Mouse (Mus musculus) T-helper 1 cell (primary cell): ENCODE data around the gene Ndufa6.
"Not testable (repeated sequence)": the region's sequence is repeated elsewhere in the genome, so short reads cannot be mapped to it uniquely, and the experiment has no call there.

Experiments
- in situ Hi-C: fragments of 300-600 bp; cut with MboI, MseI; formaldehyde crosslinking; loops from one replicate; pipeline ENCODE4 v1.15.1; 2025; ENCODE audit warnings: high pct_unique_total_duplicates

The Ndufa6 gene

DNA sequence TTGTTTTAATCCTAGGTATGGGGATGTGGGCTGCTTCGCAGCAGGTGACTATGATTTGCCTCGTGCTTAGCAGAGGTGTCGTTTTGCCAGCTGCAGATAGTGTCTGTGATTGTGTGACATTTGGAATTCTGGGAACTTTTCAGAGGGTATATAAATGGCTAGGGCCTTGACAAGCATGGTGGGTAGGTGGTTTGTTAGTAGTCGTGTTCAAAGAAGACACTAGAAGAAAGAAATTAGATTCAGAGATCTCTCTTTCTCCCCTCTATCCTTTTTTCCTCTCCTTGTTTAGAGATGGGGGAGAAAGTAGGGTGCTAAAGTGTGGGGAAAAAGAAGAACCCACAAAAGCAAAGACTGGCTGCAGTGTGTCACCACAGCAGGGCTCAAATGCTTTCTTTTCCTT is 14.0 kb upstream of the Ndufa6 start:
- in situ Hi-C loops, result no loop called here

- in situ Hi-C loops, result not testable (repeated sequence)
Observed at GRCm38 (mm10) chr15:82364561-82364960, 10.4 kb upstream of the Ndufa6 start.

- in situ Hi-C loops, result not testable (repeated sequence)
Observed at GRCm38 (mm10) chr15:82363801-82364200, 9.7 kb upstream of the Ndufa6 start.

- in situ Hi-C loops, result no loop called here
Observed at GRCm38 (mm10) chr15:82362234-82362633, 8.1 kb upstream of the Ndufa6 start.

- in situ Hi-C loops, result no loop called here
Observed at GRCm38 (mm10) chr15:82361459-82362018, 7.4 kb upstream of the Ndufa6 start.

DNA sequence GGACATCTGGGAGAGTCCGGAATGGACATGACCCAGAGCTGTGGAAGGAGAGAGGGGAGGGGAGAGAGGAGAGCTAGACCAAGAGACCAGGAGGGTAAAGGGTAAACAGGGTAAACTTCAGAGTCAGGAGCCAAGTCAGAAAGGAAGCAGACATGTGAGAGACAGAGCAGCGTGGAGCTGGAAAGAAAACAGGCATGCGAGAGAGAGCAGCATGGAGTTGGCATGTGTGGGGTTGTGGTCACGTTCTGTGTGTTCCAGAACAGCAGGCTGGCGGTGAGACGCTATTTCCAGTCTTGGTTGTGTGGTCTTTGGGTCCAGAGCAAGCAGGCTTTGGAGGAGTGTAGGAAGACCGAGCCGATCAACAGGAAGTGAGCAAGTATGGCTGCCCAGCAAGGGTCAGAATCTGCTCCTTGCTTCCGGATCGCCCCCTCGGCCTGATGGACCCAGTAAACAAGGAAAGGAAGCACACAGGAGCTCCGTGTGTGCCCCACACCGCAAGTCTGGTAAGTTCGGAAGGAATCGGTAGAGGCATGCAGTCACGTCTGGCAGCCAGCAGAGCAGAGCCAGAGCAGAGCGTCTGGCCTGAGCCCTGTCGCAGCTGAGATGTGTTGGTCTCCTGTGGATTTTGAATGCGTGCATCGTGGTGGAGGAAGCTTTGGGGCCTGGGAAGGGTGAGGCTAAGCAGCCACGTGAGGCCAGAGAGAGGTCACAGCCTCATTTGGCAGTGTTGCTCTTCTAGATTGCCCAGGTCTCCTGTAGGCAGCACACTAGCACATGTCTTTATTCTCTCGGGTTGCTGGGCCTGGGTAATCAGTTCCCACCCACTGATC is 4.5 kb upstream of the Ndufa6 start:
- in situ Hi-C loops, result loop anchor here (10.0 kb wide), 1 partner anchor 746 kb away; no protein-coding TSS in a partner anchor

DNA sequence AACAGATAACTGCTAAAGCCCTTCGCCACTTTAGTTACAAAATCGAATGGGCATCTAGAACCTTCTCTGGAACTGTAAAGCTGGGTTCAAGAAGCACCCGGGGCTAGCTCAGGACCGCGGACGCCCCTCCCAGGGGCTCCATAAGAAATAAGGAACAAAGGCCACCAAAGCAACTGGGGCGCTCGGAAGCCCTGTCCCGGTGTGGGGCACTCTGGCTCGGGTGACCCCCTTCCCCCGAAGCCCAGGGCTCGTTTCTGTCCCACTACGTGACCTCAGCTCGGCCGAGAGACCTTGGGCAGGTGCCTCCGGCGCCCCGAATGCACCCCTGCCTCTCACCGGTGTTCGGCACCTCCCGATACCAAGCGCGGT is 393 bp downstream of the Ndufa6 start:
- in situ Hi-C loops, result loop anchor here (10.0 kb wide), 1 partner anchor 751 kb away; no protein-coding TSS in a partner anchor

- in situ Hi-C loops, result loop anchor here (10.0 kb wide), 1 partner anchor 752 kb away; no protein-coding TSS in a partner anchor
Observed at GRCm38 (mm10) chr15:82353078-82353744, 911 bp downstream of the Ndufa6 start.

GRCm38 (mm10) chr15:82351480-82351879 is 2.6 kb downstream of the Ndufa6 start:
- in situ Hi-C loops, result loop anchor here (10.0 kb wide), 1 partner anchor 753 kb away; no protein-coding TSS in a partner anchor

- in situ Hi-C loops, result loop anchor here (10.0 kb wide), 1 partner anchor 754 kb away; no protein-coding TSS in a partner anchor
Observed at GRCm38 (mm10) chr15:82350349-82350748, 3.8 kb downstream of the Ndufa6 start.

- in situ Hi-C loops, result no loop called here
Observed at GRCm38 (mm10) chr15:82348999-82349341, 5.2 kb downstream of the Ndufa6 start.

GRCm38 (mm10) chr15:82348258-82348998 is 5.7 kb downstream of the Ndufa6 start:
- in situ Hi-C loops, result no loop called here

DNA sequence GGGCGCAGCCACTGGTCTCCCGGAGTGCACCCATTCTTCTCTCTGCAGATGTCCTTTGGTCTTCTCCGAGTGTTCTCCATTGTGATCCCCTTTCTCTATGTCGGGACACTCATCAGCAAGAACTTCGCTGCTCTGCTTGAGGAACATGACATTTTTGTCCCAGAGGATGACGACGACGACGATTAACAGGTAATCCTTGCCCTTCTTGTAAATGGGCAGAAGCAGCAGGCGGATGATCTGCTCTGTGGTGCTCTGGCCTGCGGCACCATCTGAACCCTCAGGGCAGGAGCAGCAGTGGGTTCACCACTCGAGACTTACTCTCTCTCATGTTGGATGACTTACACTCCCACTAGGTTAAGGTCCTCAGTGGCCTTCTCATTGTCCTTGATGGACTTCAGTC is 6.3 kb downstream of the Ndufa6 start:
- in situ Hi-C loops, result no loop called here

GRCm38 (mm10) chr15:82347303-82347676 is 6.8 kb downstream of the Ndufa6 start:
- in situ Hi-C loops, result no loop called here

GRCm38 (mm10) chr15:82346580-82347302 is 7.4 kb downstream of the Ndufa6 start:
- in situ Hi-C loops, result no loop called here

DNA sequence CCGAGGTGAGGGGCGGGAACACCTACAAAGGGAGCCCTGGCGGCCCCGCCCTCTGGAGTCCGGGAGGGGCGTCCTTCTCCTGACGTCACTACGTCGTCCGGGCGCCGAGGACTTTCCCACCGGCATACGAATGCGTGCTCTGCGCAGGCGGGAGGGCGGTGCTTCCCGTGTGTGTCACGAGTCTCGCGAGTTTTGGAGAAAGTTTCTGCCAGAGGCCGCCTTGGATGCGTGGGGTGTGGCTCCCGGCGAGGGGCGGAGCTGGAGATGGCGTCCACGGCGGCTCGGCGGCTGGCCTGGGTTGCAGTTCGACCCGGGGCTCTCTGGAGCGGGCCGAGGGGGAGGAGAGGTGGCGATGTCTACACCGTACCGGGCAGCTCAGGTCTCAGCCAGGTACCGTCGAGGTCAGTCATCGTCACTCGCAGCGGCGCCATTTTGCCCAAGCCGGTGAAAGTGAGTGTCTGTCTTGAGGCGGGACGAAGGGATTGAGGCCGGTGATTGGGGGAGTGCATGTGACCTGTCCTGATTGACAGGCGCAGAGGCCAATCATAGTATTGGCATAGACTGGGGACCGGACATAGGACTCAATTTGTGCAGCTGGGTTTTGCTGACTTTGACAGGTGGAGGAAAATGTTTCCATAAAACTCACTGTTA is 8.2 kb downstream of the Ndufa6 start:
- in situ Hi-C loops, result no loop called here

DNA sequence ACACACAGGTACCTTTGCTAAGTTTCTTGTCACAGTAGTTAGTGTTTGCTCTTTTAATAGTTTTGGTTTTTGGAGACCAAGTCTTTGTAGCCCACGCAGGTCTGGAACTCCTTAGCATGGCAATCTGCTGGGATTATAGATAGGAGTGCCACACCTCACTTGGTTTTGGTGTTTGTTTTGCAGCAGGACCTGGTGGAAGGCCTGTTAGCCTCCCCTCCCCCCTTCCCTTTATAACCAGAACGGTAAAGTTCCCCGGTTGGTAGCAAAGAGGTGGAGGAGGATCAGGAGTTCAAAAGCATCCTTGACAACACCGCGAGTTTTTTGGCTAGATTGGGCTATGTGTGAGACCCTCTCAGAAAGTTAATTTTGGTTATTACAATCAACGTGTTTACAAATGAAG is 9.2 kb downstream of the Ndufa6 start:
- in situ Hi-C loops, result no loop called here

DNA sequence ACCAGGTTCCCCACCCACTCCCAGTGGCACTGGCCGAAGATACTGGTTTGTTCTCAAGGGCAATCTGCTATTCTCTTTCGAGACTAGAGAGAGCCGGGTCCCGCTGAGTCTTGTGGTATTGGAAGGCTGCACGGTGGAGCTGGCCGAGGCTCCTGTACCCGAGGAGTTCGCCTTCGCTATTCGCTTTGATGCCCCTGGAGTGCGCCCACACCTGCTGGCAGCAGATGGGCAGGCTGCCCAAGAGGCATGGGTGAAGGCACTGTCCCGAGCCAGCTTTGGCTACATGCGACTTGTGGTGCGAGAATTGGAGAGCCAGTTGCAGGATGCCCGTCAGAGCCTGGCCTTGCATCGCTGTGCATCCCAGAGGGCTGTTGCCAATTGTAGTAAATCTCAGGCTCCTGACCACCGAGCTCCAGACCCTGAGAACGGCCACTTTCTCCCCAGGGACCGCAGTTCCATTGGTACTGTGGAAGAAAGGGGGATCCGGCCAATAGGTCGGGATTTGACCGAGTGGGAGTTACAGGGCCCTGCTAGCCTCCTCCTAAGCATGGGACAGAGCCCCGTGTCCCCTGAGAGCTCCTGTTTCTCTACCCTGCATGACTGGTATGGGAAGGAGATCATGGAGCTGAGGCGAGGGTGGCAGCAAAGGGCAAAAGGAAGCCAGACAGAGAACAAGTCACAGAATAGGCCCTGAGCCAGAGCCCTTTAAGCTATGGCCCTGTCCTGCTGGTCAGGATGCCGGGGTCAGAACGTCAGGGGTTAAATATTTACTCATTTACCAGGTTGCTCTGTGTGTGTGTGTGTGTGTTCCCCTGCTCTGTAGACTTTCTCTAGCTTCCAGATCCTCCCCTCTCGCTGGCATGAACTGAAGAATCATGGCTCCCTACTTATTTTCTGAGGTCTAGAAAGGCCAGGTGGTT is 10.5 kb downstream of the Ndufa6 start:
- in situ Hi-C loops, result no loop called here

GRCm38 (mm10) chr15:82342543-82342935 is 11.6 kb downstream of the Ndufa6 start:
- in situ Hi-C loops, result no loop called here
